Mouse (Mus musculus): ENCODE measurements around the gene Snrpd3. TPM values are rescaled to one million over a fixed set of nuclear protein-coding genes. Genes with fewer than 3 reads are reported as not detected.

Gene Snrpd3
- total RNA-seq, 2 experiments from 2014 or later: 73.5 to 83.4 TPM

GRCm38 (mm10) chr10:75568441-75568840 is 51.1 kb downstream of the Snrpd3 start:
- DNase-seq: no peak

GRCm38 (mm10) chr10:75568851-75569250 is 51.5 kb downstream of the Snrpd3 start:
- no peak for DNase-seq

GRCm38 (mm10) chr10:75570981-75571657 is 53.8 kb downstream of the Snrpd3 start:
- no peak for DNase-seq

- no peak for DNase-seq
Measured at GRCm38 (mm10) chr10:75571937-75572336, 54.6 kb downstream of the Snrpd3 start.

- no peak for DNase-seq
Measured at GRCm38 (mm10) chr10:75573181-75573580, 55.8 kb downstream of the Snrpd3 start.

GRCm38 (mm10) chr10:75573965-75574364 is 56.6 kb downstream of the Snrpd3 start:
- no peak for DNase-seq

- no peak for DNase-seq
Measured at GRCm38 (mm10) chr10:75579129-75579528, 61.8 kb downstream of the Snrpd3 start.

GRCm38 (mm10) chr10:75585876-75586552 is 68.7 kb downstream of the Snrpd3 start:
- peak; percentile 84 to 85 for DNase-seq

GRCm38 (mm10) chr10:75586553-75586879 is 69.2 kb downstream of the Snrpd3 start:
- no peak for DNase-seq

Other genes with a start within 250 kb of the Snrpd3 start
- 1 to 10 TPM; 3.1 to 3.2 TPM for gene Adora2a, start 200.7 kb upstream of the Snrpd3 start, total RNA-seq (2021)
- gene Upb1, start 116.4 kb upstream of the Snrpd3 start, total RNA-seq (2021): not detected
- 10 to 100 TPM; 14.8 to 16.1 TPM for gene Gucd1, start 421 bp downstream of the Snrpd3 start, total RNA-seq (2021)
- 1 to 10 TPM; 9.0 to 9.7 TPM for gene Lrrc75b, start 42.8 kb downstream of the Snrpd3 start, total RNA-seq (2021)
- 1 to 10 TPM; 2.7 to 3.6 TPM for gene Ggt1, start 44.1 kb downstream of the Snrpd3 start, total RNA-seq (2021)
- gene Ggt5, start 71.8 kb downstream of the Snrpd3 start, total RNA-seq (2021): 1 to 10 TPM; 2.2 to 3.2 TPM
- 1 to 10 TPM; 1.5 to 1.9 TPM for gene Susd2, start 126.5 kb downstream of the Snrpd3 start, total RNA-seq (2021)
- 10 to 100 TPM; 58.5 to 73.4 TPM for gene Cabin1, start 246.8 kb downstream of the Snrpd3 start, total RNA-seq (2021)

Data from layer of hippocampus, postnatal 36 days (tissue).